Mouse (Mus musculus): Measurements from ENCODE around the gene Acyp1. TPM values are rescaled to one million over a fixed set of nuclear protein-coding genes. Genes with fewer than 3 reads are reported as not detected.

The Acyp1 gene
- polyA plus RNA-seq (2016; fragmentation: Nextera tagmentation; extraction: Ambion mirVana) = 47.2 and 54.2 TPM in 2 replicates

DNA sequence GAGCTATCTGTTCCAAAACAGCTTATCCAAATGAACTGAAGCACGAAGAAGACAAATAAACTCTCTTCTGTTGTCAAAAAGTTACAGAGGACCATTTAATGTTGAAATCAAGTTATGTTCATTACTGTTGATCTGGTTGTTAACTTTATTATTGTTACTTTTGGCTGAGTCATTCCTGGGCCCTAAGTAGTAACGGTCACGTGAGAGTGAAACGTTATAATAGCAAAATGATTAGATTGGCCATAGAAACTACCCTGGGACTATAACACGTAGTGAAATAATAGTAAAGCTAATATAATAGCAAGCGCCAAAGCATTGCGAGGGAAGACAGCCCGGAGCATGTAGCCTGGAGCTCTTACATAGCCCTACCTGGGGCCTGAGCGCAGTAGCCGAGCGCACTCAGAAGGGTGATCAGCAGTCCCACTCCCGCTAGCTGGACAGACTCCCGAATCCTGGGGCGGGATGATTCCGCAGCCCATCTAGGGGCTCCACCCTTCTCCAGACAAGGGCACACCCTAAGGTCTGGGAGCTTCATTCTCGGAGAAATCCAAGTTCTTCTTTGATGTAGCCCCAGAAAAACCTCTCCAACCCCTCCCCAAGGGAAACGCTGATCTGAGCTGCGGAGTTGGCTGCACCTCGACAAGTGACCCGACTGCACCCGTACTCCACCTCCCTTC is at the start of gene Acyp1:
TSS of gene Acyp1 (minus strand) at position 630 of the 677 bp plus-strand sequence.
- Histone ChIP-seq H3K36me3 (no peaks in the 10 kb centered on the region), H3K4me1 (peaks cover 31% of the 10 kb centered on the region), H3K4me3 (peak within 1 kb of the TSS; percentile 67), H3K27me3 (ENCODE audit: low read depth, poor library complexity, severe bottlenecking) (peaks cover 21% of the 10 kb centered on the region), H3K9me3 (replicated peaks) (no peaks in the 10 kb centered on the region), H3K27ac (peak within 1 kb of the TSS; percentile 85)
- WGBS = 8% methylated on average over 21 of the region's 21 CpGs
- no peak for DNase-seq (ENCODE audit: low spot score)

DNA sequence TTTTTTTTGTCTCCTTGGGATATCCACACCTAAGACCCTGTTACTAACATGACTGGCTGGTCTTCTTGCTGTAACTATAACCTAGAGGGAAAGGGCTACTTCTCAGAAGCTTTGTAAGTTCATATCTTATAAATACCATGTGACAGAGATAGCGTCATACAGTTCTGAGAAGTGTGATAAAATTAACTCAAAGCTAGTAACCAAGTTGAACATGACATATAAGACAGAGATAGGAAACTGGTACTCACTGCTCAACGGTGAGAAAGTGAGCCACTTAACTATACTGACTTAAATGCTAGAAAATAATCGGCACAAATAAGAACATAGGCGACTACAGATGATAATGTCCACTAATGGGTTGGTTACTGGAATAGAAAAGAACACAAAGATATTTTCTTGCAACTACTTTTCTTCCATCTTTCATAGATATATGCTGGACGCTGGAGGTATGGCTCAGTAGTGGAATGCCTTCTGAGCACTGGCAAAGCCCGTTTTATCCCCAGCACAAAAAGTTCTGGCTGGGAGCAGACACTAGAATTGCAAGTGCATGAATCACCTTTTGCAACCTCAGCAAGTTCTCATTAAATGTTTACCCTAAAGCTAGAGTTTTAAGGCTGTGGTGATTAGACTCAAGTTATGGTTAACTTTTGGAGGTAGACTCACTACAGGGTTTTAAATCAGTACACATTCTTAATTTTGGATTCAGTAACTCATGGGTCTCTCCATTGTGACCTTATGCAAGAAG is 49.5 kb upstream of the Acyp1 start:
- Histone ChIP-seq H3K36me3 (peaks cover 54% of the 10 kb centered on the region), H3K27ac (no peak overlapping the region), H3K4me1 (peaks cover 17% of the 10 kb centered on the region), H3K4me3 (peak overlapping the region; percentile 98; the same call in 1 of the 2 replicates), H3K27me3 (ENCODE audit: low read depth, poor library complexity, severe bottlenecking) (no peaks in the 10 kb centered on the region), H3K9me3 (replicated peaks) (no peaks in the 10 kb centered on the region)
- WGBS = 91% methylated on average over 6 of the region's 6 CpGs
- DNase-seq (ENCODE audit: low spot score) = no peak

DNA sequence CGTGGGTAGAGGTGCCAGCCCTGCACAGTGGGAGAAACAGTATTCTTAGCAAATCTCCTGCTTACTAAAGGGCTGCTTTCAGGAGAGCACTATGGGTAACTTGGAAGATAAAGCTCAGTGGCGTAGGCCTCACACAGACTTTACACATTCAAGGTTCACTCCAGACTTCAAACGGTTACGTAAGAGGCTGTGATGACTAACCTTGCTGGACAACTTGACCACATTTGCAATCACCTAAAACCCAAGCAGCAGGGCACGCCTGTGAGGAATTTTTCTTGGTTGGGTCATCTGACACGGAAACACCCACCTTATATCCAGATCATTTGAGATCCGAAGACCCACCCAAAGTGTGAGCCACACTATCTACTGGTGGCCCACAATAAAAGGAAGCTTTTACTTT is 41.9 kb upstream of the Acyp1 start:
- no peak overlapping the region for H3K4me3 ChIP-seq
- no peak for DNase-seq (ENCODE audit: low spot score)
- no peaks in the 10 kb centered on the region for H3K9me3 ChIP-seq (replicated peaks)
- H3K27ac ChIP-seq = no peak overlapping the region
- H3K4me1 ChIP-seq = no peaks in the 10 kb centered on the region
- H3K36me3 ChIP-seq = peaks cover 92% of the 10 kb centered on the region
- no peaks in the 10 kb centered on the region for H3K27me3 ChIP-seq (ENCODE audit: low read depth, poor library complexity, severe bottlenecking)
- 92% methylated on average over 7 of the region's 7 CpGs for WGBS

GRCm38 (mm10) chr12:85308651-85309050 is 20.4 kb upstream of the Acyp1 start:
- 0 out of 2 replicates have a peak, but pooled peaks cover 3% of the 10 kb centered on the region for H3K4me1 ChIP-seq
- peaks cover 99% of the 10 kb centered on the region for H3K36me3 ChIP-seq
- no peaks in the 10 kb centered on the region for H3K9me3 ChIP-seq (replicated peaks)
- H3K27me3 ChIP-seq (ENCODE audit: low read depth, poor library complexity, severe bottlenecking) = no peaks in the 10 kb centered on the region
- 81% methylated on average over 3 of the region's 3 CpGs for WGBS
- H3K4me3 ChIP-seq = no peak overlapping the region
- DNase-seq (ENCODE audit: low spot score) = no peak
- H3K27ac ChIP-seq = no peak overlapping the region

DNA sequence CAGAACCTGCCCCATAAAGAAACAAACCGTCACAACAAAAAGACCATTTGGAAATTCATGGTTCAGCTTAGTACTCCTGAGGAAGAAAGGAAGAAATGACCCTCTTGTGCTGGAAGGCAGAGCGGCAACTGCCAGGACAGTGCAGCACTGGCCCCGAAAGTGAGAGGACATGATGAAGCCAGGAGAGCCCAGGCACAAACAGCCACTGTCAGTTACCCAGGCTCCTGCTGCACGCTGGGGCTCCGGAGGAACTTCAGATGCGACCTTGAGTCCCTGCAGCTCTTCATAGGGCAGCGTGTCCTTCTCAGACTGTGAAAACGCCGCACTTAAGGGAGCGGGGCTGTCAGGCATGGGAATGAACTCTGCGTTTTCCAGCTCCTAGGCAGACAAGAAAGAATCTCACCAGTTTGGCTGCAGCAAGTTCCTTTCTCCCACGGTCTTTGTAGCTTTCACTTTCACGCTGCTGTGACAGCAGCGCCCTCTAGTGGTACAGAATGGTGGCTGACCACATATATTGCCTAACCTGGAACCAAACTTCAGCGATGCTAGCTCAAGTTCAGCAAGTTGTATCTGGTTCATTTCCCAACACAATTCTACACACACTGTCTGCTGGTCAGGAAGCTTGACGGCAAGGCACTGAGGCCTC is 17.1 kb upstream of the Acyp1 start:
- peak; percentile 90 for DNase-seq (ENCODE audit: low spot score)
- no peaks in the 10 kb centered on the region for H3K9me3 ChIP-seq (replicated peaks)
- no peak overlapping the region for H3K4me3 ChIP-seq
- WGBS = 51% methylated on average over 16 of the region's 16 CpGs
- H3K36me3 ChIP-seq = peaks cover 99% of the 10 kb centered on the region
- 0 out of 2 replicates have a peak, but pooled peaks cover 3% of the 10 kb centered on the region for H3K4me1 ChIP-seq
- H3K27ac ChIP-seq = no peak overlapping the region
- H3K27me3 ChIP-seq (ENCODE audit: low read depth, poor library complexity, severe bottlenecking) = no peaks in the 10 kb centered on the region

GRCm38 (mm10) chr12:85304725-85305124 is 16.5 kb upstream of the Acyp1 start:
- no peak for DNase-seq (ENCODE audit: low spot score)
- Histone ChIP-seq H3K27ac (no peak overlapping the region), H3K4me3 (no peak overlapping the region), H3K27me3 (ENCODE audit: low read depth, poor library complexity, severe bottlenecking) (no peaks in the 10 kb centered on the region), H3K4me1 (0 out of 2 replicates have a peak, but pooled peaks cover 3% of the 10 kb centered on the region), H3K36me3 (peaks cover 99% of the 10 kb centered on the region), H3K9me3 (replicated peaks) (no peaks in the 10 kb centered on the region)
- WGBS = 74% methylated on average over 4 of the region's 4 CpGs

DNA sequence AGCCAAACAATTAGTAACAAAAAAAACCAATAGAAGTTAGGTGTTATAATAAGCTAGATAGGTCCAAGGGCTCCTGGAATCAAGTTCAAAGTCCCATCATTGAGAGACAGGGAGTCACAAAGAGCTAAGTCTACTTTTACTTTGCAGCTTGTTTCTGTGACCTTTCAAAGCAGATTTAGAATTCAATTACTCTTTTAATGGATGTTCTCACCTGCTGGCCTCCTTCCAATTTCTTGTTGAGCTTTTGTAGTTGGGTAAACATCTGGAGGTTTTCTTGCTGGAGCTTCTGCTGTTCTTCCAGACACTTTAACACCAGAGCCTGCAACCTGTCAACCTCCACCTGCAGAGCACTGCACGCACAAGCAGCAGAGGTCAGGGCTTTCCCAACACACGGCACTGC is 15.0 kb upstream of the Acyp1 start:
- Histone ChIP-seq H3K4me3 (no peak overlapping the region), H3K36me3 (peaks cover 90% of the 10 kb centered on the region), H3K27ac (no peak overlapping the region), H3K27me3 (ENCODE audit: low read depth, poor library complexity, severe bottlenecking) (no peaks in the 10 kb centered on the region), H3K9me3 (replicated peaks) (no peaks in the 10 kb centered on the region), H3K4me1 (peaks cover 16% of the 10 kb centered on the region)
- no peak for DNase-seq (ENCODE audit: low spot score)
- 61% methylated on average over 2 of the region's 2 CpGs for WGBS

DNA sequence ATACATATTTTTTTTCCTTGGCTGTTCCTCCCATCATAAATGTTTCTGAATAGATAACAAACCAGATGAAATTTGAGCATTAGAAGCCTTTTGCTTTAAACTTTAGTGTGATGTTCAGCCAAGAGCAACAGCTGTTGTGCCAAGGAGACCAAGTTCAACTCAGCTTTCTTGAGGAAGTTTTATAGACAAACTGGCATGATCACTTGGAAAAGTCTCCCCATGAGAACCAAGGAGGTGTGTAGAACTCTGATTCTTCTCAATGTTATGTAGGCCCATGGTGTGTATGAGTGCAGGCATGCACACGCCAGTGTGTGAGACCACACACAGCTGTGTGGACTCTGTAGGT is 10.6 kb upstream of the Acyp1 start:
- WGBS = 71% methylated on average over 1 of the region's 1 CpGs
- Histone ChIP-seq H3K27me3 (ENCODE audit: low read depth, poor library complexity, severe bottlenecking) (no peaks in the 10 kb centered on the region), H3K36me3 (peaks cover 49% of the 10 kb centered on the region), H3K27ac (no peak overlapping the region), H3K4me1 (peaks cover 33% of the 10 kb centered on the region), H3K4me3 (no peak overlapping the region), H3K9me3 (replicated peaks) (no peaks in the 10 kb centered on the region; the same call in 1 of the 2 replicates)
- no peak for DNase-seq (ENCODE audit: low spot score)

DNA sequence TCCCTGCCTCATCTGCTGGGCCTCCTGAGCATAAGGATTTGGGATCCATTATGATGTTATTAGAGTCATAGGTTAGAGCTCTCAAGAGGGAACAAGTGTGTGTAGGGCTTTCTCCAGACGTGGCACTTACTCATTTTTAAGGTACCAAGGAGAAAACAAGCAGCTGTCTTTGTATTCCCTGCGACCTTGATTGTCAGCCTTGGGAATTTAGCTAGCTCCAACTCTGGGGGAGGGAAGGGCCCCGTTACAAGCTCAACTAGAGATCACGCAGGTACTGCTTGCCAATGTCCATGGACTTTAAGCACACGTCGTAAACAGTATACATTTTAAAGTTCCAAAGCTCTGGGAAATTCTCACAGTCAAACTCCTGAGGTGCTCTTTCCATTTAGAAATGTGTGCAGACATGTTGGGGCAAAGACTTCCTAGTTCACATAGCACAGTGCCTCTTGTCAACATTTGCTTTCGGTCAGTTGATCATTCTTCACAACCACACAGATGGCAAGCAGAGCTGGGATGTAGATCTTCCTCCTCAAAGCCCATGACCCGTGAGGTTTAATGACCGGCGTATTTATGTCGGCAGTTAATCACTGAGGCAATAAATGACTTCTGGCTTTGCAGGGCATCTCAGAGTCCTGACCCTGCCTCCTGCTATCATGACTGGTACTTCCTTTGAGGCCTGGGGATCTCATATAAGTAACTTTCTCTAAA is 10.0 kb upstream of the Acyp1 start:
- Histone ChIP-seq H3K9me3 (replicated peaks) (no peaks in the 10 kb centered on the region; the same call in 1 of the 2 replicates), H3K27me3 (ENCODE audit: low read depth, poor library complexity, severe bottlenecking) (no peaks in the 10 kb centered on the region), H3K27ac (peak overlapping the region; percentile 43), H3K4me3 (no peak overlapping the region), H3K36me3 (peaks cover 44% of the 10 kb centered on the region), H3K4me1 (peaks cover 33% of the 10 kb centered on the region)
- peak; percentile 58 for DNase-seq (ENCODE audit: low spot score)
- WGBS = 27% methylated on average over 11 of the region's 11 CpGs

GRCm38 (mm10) chr12:85297345-85297997 is 9.2 kb upstream of the Acyp1 start:
- Histone ChIP-seq H3K36me3 (peaks cover 36% of the 10 kb centered on the region), H3K4me1 (peaks cover 33% of the 10 kb centered on the region), H3K4me3 (no peak overlapping the region), H3K27ac (peak overlapping the region; percentile 43), H3K9me3 (replicated peaks) (no peaks in the 10 kb centered on the region; the same call in 1 of the 2 replicates), H3K27me3 (ENCODE audit: low read depth, poor library complexity, severe bottlenecking) (no peaks in the 10 kb centered on the region)
- WGBS = 66% methylated on average over 10 of the region's 10 CpGs
- no peak for DNase-seq (ENCODE audit: low spot score)

GRCm38 (mm10) chr12:85296915-85297314 is 8.7 kb upstream of the Acyp1 start:
- H3K27me3 ChIP-seq (ENCODE audit: low read depth, poor library complexity, severe bottlenecking) = no peaks in the 10 kb centered on the region
- H3K9me3 ChIP-seq (replicated peaks) = no peaks in the 10 kb centered on the region; the same call in 1 of the 2 replicates
- peaks cover 33% of the 10 kb centered on the region for H3K4me1 ChIP-seq
- no peak overlapping the region for H3K4me3 ChIP-seq
- H3K27ac ChIP-seq = 0 out of 2 replicates have a peak overlapping the region, but pooled peaks have one; percentile 47
- DNase-seq (ENCODE audit: low spot score) = no peak
- WGBS = 88% methylated on average over 5 of the region's 5 CpGs
- peaks cover 30% of the 10 kb centered on the region for H3K36me3 ChIP-seq

- Histone ChIP-seq H3K4me1 (peaks cover 37% of the 10 kb centered on the region), H3K9me3 (replicated peaks) (no peaks in the 10 kb centered on the region; the same call in 1 of the 2 replicates), H3K36me3 (peaks cover 16% of the 10 kb centered on the region), H3K27ac (no peak overlapping the region), H3K27me3 (ENCODE audit: low read depth, poor library complexity, severe bottlenecking) (peaks cover 3% of the 10 kb centered on the region; the same call in 1 of the 2 replicates), H3K4me3 (no peak overlapping the region)
- 90% methylated on average over 2 of the region's 2 CpGs for WGBS
- DNase-seq (ENCODE audit: low spot score) = no peak
These were observed 7.3 kb upstream of the Acyp1 start for GRCm38 (mm10) chr12:85295506-85295905.
